Mouse (Mus musculus) CD4-positive, CD25-positive, alpha-beta regulatory T cell, adult 2 months (primary cell): ENCODE measurements at regions not wholly inside any gene's neighbourhood (a gene's known extent, or its start where the extent isn't known, plus 50 kb on each side); places are given as distances from the start of the nearest gene placed in this dataset.

Experiments
- DNase-seq: peaks from one replicate; pipeline ENCODE4 v3.0.0-alpha.2; 2012; ENCODE audit warnings: low read depth, low spot score

GRCm38 (mm10) chr2:169142224-169142623 is 186.8 kb upstream of the Zfp64 start:
- no peak for DNase-seq

- no peak for DNase-seq
Observed at GRCm38 (mm10) chr2:169133855-169134254, 178.5 kb upstream of the Zfp64 start.

DNA sequence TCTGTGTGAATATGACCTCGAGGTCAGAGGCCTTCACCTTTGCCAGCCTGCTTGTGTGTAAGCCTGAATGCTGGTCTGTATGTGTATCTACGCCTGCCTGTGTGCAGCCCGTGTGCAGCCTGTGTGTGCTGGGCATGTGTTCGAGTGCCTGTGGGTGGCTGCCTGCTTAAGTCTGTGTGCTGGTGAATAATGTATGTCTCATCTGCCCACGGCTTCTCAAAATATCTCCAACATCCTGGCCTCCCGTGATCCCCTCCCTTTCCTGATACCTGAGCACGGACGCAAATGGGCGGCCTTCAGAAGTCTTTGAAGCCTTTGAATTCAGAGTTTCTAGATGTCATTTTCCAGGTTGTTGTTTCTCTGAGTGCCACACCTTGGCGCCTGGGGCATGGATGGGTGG is 170.1 kb upstream of the Zfp64 start:
- DNase-seq = no peak

- peak; percentile 6 for DNase-seq
Observed at GRCm38 (mm10) chr2:169122887-169123286, 167.5 kb upstream of the Zfp64 start.

DNA sequence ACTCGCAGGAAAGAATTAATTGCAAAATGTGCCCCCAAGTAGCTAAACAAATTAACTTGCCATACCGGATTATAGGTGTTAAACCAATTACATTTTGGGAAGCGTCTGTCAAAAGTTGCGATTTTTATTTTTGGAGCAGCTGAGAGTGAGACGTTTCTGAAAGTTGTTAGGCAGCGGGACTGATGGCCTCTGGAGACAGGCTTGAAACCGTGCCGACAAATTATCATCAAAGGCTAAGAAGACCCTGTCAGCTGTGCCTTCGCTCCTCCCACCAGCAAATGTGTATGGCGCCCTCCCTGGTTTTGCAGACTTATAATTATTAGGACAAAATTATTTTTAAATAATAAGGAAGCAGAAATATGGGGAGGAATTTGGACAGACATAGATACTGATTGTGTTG is 161.5 kb upstream of the Zfp64 start:
- DNase-seq = no peak

GRCm38 (mm10) chr2:169109044-169109443 is 153.7 kb upstream of the Zfp64 start:
- DNase-seq = peak; percentile 37

DNA sequence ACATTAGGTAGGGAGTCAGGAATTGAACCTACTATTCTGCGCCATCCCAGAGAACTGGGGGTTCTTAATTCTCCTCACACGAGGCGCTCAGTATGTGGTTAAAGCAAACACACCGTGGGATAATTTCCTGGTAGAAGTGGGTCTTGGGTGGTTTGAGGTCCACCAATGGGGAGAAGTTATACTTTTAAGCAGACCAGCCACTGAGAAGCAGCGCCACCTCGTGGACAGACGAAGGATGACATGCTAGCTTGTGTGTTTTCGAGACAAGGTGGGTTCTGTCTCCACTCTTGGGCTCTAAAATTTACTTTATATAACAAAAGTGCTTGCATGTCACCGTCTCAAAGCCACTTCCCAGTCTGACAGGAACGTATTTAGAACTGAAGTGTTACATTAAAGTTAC is 152.7 kb upstream of the Zfp64 start:
- DNase-seq = peak; percentile 53

GRCm38 (mm10) chr2:169101506-169102261 is 146.3 kb upstream of the Zfp64 start:
- DNase-seq = no peak

DNA sequence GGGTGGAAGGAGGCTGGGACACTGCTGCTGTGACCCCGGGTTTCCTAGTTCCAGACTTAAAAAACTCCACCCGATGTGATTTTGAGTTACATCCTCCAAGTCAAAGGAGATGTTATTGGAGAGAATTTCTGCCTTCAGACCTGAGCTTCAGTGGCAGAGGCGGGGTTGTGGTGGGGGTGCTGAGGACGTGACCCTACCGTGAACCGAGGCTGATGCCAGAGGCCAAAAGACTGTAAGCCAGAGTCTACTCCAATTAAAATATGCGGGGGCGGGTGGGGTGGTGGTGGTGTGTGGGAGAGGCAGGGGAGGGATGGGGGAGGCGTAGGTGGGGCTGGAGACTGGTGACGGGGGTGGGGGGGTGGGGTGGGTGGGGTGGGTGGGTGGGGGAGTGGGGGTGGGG is 145.1 kb upstream of the Zfp64 start:
- no peak for DNase-seq

- DNase-seq = no peak
Observed at GRCm38 (mm10) chr2:169099678-169100077, 144.3 kb upstream of the Zfp64 start.

DNA sequence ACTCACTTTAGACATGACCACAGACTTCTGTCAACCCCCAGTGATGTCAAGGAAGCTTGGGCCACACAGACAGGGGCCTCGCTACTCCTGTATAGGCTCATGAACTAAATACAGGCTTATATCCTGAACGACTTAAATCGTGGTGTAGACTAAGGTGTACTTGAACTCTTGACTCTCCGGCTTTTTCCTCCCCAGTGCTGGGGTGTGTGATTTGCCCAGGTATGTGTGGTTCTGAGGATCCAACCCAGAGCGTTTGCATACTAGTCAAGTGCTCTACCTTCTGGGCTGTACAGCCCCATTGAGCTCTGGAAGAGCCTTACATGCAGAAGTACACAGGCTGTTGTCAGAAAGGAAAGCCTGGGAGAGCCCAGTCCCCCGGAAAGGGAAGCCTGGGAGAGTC is 143.2 kb upstream of the Zfp64 start:
- DNase-seq = no peak

DNA sequence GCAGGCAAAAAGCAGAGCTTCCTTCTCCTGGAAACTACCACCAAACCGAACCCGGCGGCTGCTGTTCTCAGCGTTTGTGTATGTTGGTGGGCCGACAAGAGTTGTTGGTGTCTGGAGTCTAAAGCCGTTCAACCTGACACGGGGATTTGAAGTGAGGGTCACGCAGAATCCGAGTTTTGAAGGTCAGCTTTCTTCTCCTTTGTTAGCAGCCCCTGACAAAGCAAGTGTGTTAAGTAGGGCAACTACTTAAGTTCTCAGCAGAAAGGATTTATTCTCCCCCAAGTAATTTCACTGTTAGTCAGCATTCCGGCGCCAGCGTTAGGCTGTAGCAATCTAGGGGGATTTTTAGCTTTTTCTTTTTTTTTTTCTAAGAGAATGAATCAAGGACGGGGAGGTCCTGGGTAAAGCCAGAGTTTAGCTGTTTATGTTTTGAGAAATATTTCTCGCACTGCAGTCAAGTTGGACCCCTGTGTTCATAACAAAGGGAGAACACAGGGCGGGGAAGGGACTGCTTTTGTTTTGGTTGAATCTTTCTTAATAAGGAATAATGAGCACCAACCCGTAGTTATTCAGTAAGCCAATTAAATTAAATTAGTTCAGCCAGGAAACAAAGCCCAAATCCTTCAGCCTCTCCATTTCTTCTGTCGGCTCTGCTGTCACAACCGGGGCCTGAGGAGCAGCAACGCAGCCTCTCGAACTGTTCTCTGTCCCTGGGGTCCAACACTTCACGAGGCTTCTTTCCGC is 138.8 kb upstream of the Zfp64 start:
- no peak for DNase-seq

GRCm38 (mm10) chr2:169090256-169090655 is 134.9 kb upstream of the Zfp64 start:
- peak; percentile 20 for DNase-seq

GRCm38 (mm10) chr2:169088870-169089484 is 133.6 kb upstream of the Zfp64 start:
- peak; percentile 38 for DNase-seq

GRCm38 (mm10) chr2:169088301-169088700 is 132.9 kb upstream of the Zfp64 start:
- DNase-seq = no peak

GRCm38 (mm10) chr2:169071267-169071666 is 115.9 kb upstream of the Zfp64 start:
- DNase-seq = no peak

DNA sequence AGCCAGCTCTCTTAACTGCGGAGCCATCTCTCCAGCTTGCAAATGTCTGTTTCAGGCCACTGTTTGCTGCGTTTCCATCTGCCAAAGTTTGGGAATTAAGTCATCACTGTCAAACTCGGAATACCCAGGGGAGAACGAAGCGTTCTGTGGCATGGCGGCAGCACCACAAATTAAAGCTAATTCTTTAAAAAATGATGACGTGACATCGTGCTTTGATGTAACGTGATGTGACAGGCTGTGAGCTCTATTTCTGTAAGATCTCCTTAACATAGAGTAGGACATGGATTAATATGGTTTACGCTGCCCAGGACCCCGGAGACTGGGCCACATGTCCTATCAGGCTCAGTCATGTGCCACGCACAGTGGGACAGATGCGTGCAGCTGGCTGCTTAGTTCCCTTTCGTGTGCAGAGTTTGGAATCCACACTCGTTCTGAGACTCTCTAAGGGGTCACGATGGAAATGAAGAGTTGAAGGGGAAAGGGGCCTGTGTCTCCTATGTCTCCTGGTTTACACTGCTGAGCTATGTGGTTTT is 109.8 kb upstream of the Zfp64 start:
- no peak for DNase-seq

DNA sequence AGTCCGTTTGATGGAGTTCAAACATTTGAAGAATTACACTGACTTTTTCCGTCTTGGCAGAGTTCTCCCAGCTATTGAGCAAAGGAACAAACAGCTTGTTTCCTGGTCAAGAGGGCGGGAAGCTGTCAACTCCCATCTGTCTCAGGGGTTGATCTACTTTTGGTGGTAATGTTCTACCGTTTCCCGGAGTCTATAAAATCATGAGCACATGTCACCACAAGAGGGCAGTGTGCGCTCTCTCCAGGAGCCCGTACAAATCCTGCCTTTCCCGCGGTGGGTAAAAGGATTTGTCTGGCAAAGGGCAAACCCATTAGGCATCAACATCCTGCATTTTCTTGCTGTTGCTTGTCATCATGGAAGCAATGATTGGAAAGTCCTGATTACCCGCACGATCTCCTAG is 106.1 kb upstream of the Zfp64 start:
- DNase-seq = peak; percentile 71

DNA sequence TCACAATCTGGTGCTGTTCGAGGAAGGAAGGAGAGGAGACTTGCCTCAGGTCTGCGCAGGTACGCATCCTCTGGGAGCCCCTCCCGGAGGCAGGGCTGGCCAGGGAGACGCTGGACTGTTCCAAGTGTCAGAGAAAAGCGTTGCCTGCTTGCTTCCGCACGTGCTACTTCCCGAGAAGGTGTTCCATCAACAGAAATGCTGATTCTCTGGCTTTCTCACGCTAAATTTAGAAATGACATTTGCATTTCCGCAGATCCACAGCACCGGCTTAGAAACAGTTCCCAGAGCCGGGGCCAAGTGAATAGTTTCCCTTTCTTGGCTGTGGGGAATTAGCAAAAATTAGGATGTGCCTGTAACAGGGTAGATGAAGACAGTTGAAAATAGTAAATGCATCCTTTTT is 105.1 kb upstream of the Zfp64 start:
- DNase-seq = no peak

- peak; percentile 9 for DNase-seq
Observed at GRCm38 (mm10) chr2:169057831-169058230, 102.4 kb upstream of the Zfp64 start.

GRCm38 (mm10) chr2:169049947-169050346 is 94.6 kb upstream of the Zfp64 start:
- DNase-seq = no peak

- DNase-seq = no peak
Observed at GRCm38 (mm10) chr2:169041748-169042147, 86.4 kb upstream of the Zfp64 start.
